Mouse (Mus musculus) midbrain, embryonic 11.5 days (tissue): ENCODE results near the gene Osbpl10. TPM values are rescaled to one million over a fixed set of nuclear protein-coding genes. Genes with fewer than 3 reads are reported as not detected.

Experiments used
- ATAC-seq: fragments of 200-750 bp; cut with Nextera tagmentation; 2 replicates; pipeline ENCODE4 v1.8.0; 2017; ENCODE audit warnings: moderate TSS enrichment, moderate library complexity; ENCODE audit not compliant: low FRiP score
- DNase-seq: peaks from one replicate; pipeline ENCODE4 v3.0.0; 2015; ENCODE audit warnings: low spot score; ENCODE audit errors: missing footprints
- H3K27ac ChIP-seq: fragments of 300-500 bp; sonication (generic); 2 replicates; pipeline ENCODE4 v1.5.1; 2014; ENCODE audit warnings: low read depth, low read length
- H3K27me3 ChIP-seq: fragments of 300-500 bp; sonication (generic); 2 replicates; pipeline ENCODE4 v1.6.1; 2014; ENCODE audit warnings: mild to moderate bottlenecking, low read length, moderate library complexity, mixed read lengths; ENCODE audit not compliant: control insufficient read depth, insufficient read depth
- H3K36me3 ChIP-seq: fragments of 300-500 bp; sonication (generic); 2 replicates; pipeline ENCODE4 v1.6.1; 2014; ENCODE audit warnings: mild to moderate bottlenecking, low read length, moderate library complexity, mixed read lengths; ENCODE audit not compliant: control insufficient read depth, insufficient read depth
- H3K4me1 ChIP-seq: fragments of 300-500 bp; sonication (generic); 2 replicates; pipeline ENCODE4 v1.6.1; 2014; ENCODE audit warnings: low read length; ENCODE audit not compliant: control insufficient read depth, insufficient read depth
- H3K4me2 ChIP-seq: fragments of 300-500 bp; sonication (generic); 2 replicates; pipeline ENCODE4 v1.6.1; 2014; ENCODE audit warnings: mild to moderate bottlenecking, moderate library complexity
- H3K4me3 ChIP-seq: fragments of 300-500 bp; sonication (generic); 2 replicates; pipeline ENCODE4 v1.5.1; 2014; ENCODE audit warnings: low read depth, low read length
- H3K9ac ChIP-seq: fragments of 300-500 bp; sonication (generic); 2 replicates; pipeline ENCODE4 v1.6.1; 2014; ENCODE audit warnings: low read length
- H3K9me3 ChIP-seq: fragments of 300-500 bp; sonication (generic); 2 replicates; pipeline ENCODE4 v1.6.1; 2016; ENCODE audit warnings: low read length; ENCODE audit not compliant: control insufficient read depth
- WGBS: fragments of 180-500 bp; shearing (Covaris S2); extraction: QIAGEN DNeasy Blood & Tissue Kit; methylation state at CpG from one replicate; pipeline ENCODE4 v1.1.7; 2014; 5-methylcytosine and 5-hydroxymethylcytosine counted together
- polyA plus RNA-seq: library from polyadenylated mRNA; unstranded; fragments of >200 nt; fragmentation: Nextera tagmentation; extraction: Ambion mirVana; gene quantifications from 2 replicates; pipeline ENCODE4 v1.2.1, GENCODE M21; 2014

Gene Osbpl10
- polyA plus RNA-seq, 1 experiment from 2014 or later = 1.1 TPM

GRCm38 (mm10) chr9:115274806-115275205 lies 296.4 kb downstream of the Osbpl10 start:
- Histone ChIP-seq H3K4me3 (no peak overlapping the region), H3K4me1 (no peaks in the 10 kb centered on the region), H3K4me2 (no peak overlapping the region), H3K36me3 (peaks cover 10% of the 10 kb centered on the region), H3K27me3 (no peaks in the 10 kb centered on the region), H3K27ac (no peak overlapping the region), H3K9me3 (no peaks in the 10 kb centered on the region), H3K9ac (no peak overlapping the region)
- ATAC-seq = no peak
- DNase-seq = no peak
- 95% methylated on average over 6 of the region's 6 CpGs for whole genome bisulfite sequencing

- Histone ChIP-seq H3K4me3 (no peak overlapping the region), H3K4me2 (no peak overlapping the region), H3K27me3 (no peaks in the 10 kb centered on the region), H3K27ac (no peak overlapping the region), H3K9ac (no peak overlapping the region), H3K9me3 (no peaks in the 10 kb centered on the region), H3K36me3 (peaks cover 10% of the 10 kb centered on the region), H3K4me1 (no peaks in the 10 kb centered on the region)
- 96% methylated on average over 1 of the region's 1 CpGs for WGBS
- ATAC-seq = no peak
- no peak for DNase-seq
Measured at GRCm38 (mm10) chr9:115278641-115279040, 300.3 kb downstream of the Osbpl10 start.

Other genes starting within 250 kb of the Osbpl10 start
- 26.0 and 26.1 TPM in 2 replicates for gene Cmtm6, start 247.5 kb upstream of the Osbpl10 start, polyA plus RNA-seq
- 51.5 and 60.0 TPM in 2 replicates for gene Cmtm7, start 196.7 kb upstream of the Osbpl10 start, polyA plus RNA-seq
- gene Cmtm8, start 134.4 kb upstream of the Osbpl10 start, polyA plus RNA-seq = 13.6 and 15.5 TPM in 2 replicates
- 10.0 and 11.2 TPM in 2 replicates for gene Gpd1l, start 44.6 kb upstream of the Osbpl10 start, polyA plus RNA-seq
- gene Rps27rt, start 4.2 kb downstream of the Osbpl10 start, polyA plus RNA-seq = 392 and 401 TPM in 2 replicates